Mouse (Mus musculus): ENCODE measurements around the gene Ddx3x.
"Not testable (repeated sequence)": the region's sequence is repeated elsewhere in the genome, so short reads cannot be mapped to it uniquely, and the experiment has no call there.

Ddx3x gene

GRCm38 (mm10) chrX:13280409-13281328 lies at the start of gene Ddx3x:
Gene Ddx3x (plus strand): TSS chrX:13280970.
- peak; percentile 95 for DNase-seq (ENCODE audit: low spot score)

GRCm38 (mm10) chrX:13231243-13231642 lies 49.5 kb upstream of the Ddx3x start:
- no peak for DNase-seq (ENCODE audit: low spot score)

GRCm38 (mm10) chrX:13232834-13233233 lies 47.9 kb upstream of the Ddx3x start:
- DNase-seq (ENCODE audit: low spot score) = not testable (repeated sequence)

GRCm38 (mm10) chrX:13233631-13234030 lies 47.1 kb upstream of the Ddx3x start:
- no peak for DNase-seq (ENCODE audit: low spot score)

GRCm38 (mm10) chrX:13234709-13235108 lies 46.1 kb upstream of the Ddx3x start:
- no peak for DNase-seq (ENCODE audit: low spot score)

- no peak for DNase-seq (ENCODE audit: low spot score)
Measured at GRCm38 (mm10) chrX:13236100-13236568, 44.6 kb upstream of the Ddx3x start.

- DNase-seq (ENCODE audit: low spot score) = no peak
Measured at GRCm38 (mm10) chrX:13239455-13239854, 41.3 kb upstream of the Ddx3x start.

- DNase-seq (ENCODE audit: low spot score) = no peak
Measured at GRCm38 (mm10) chrX:13240646-13241425, 39.9 kb upstream of the Ddx3x start.

GRCm38 (mm10) chrX:13241426-13242319 lies 39.1 kb upstream of the Ddx3x start:
- no peak for DNase-seq (ENCODE audit: low spot score)

- DNase-seq (ENCODE audit: low spot score) = peak; percentile 81
Measured at GRCm38 (mm10) chrX:13242320-13243096, 38.3 kb upstream of the Ddx3x start.

GRCm38 (mm10) chrX:13243133-13244123 lies 37.3 kb upstream of the Ddx3x start:
- DNase-seq (ENCODE audit: low spot score) = no peak

- DNase-seq (ENCODE audit: low spot score) = no peak
Measured at GRCm38 (mm10) chrX:13244588-13244987, 36.2 kb upstream of the Ddx3x start.

GRCm38 (mm10) chrX:13245027-13245426 lies 35.7 kb upstream of the Ddx3x start:
- no peak for DNase-seq (ENCODE audit: low spot score)

- DNase-seq (ENCODE audit: low spot score) = no peak
Measured at GRCm38 (mm10) chrX:13251683-13252082, 29.1 kb upstream of the Ddx3x start.

- peak; percentile 64 for DNase-seq (ENCODE audit: low spot score)
Measured at GRCm38 (mm10) chrX:13254273-13254672, 26.5 kb upstream of the Ddx3x start.

- DNase-seq (ENCODE audit: low spot score) = peak; percentile 62
Measured at GRCm38 (mm10) chrX:13263356-13263755, 17.4 kb upstream of the Ddx3x start.

GRCm38 (mm10) chrX:13275519-13276137 lies 5.1 kb upstream of the Ddx3x start:
- DNase-seq (ENCODE audit: low spot score) = no peak

- no peak for DNase-seq (ENCODE audit: low spot score)
Measured at GRCm38 (mm10) chrX:13278996-13279395, 1.8 kb upstream of the Ddx3x start.

GRCm38 (mm10) chrX:13280037-13280408 lies 747 bp upstream of the Ddx3x start:
- peak; percentile 75 for DNase-seq (ENCODE audit: low spot score)

All from adipocyte (in vitro differentiated cells).